Mouse (Mus musculus) E14TG2a.4 (cell line): Measurements from ENCODE around the gene Sipa1l1.

Experiments used
- H3K27me3 ChIP-seq: 2 replicates; pipeline ENCODE4 v1.6.1; 2014; ENCODE audit warnings: low read length, control low read depth; ENCODE audit not compliant: insufficient read depth
- H3K36me3 ChIP-seq: 2 replicates; pipeline ENCODE4 v1.6.1; 2014; ENCODE audit warnings: low read length, control low read depth; ENCODE audit not compliant: insufficient read depth
- H3K4me1 ChIP-seq: replicated peaks from 2 replicates; pipeline ENCODE4 v1.6.1; 2014; ENCODE audit warnings: low read depth, low read length, control low read depth
- H3K4me3 ChIP-seq: replicated peaks from 2 replicates; pipeline ENCODE4 v1.5.1; 2014; ENCODE audit warnings: mild to moderate bottlenecking, low read length
- H3K9me3 ChIP-seq: 2 replicates; pipeline ENCODE4 v1.6.1; 2014; ENCODE audit warnings: low read length, control low read depth
- CTCF ChIP-seq: conservative IDR thresholded peaks from 2 replicates; pipeline ENCODE4 v1.5.1; 2014; ENCODE audit warnings: low read length
- NANOG ChIP-seq: IDR thresholded peaks from 2 replicates; pipeline ENCODE4 v1.6.1; 2014; ENCODE audit warnings: borderline replicate concordance, low read length, mixed read lengths
- POU5F1 ChIP-seq: IDR thresholded peaks from 2 replicates; pipeline ENCODE4 v1.6.1; 2014; ENCODE audit warnings: low read length, borderline replicate concordance

Gene Sipa1l1

GRCm38 (mm10) chr12:82457609-82458008, 288.5 kb downstream of the Sipa1l1 start:
- H3K4me3 ChIP-seq: no peak overlapping the region
- TF ChIP-seq POU5F1 (no peak), CTCF (no peak), NANOG (no peak)
- H3K27me3 ChIP-seq: no peaks in the 10 kb centered on the region
- H3K4me1 ChIP-seq: peaks cover 16% of the 10 kb centered on the region
- H3K9me3 ChIP-seq: peaks cover 23% of the 10 kb centered on the region
- no peaks in the 10 kb centered on the region for H3K36me3 ChIP-seq

- Histone ChIP-seq H3K27me3 (no peaks in the 10 kb centered on the region), H3K9me3 (peaks cover 23% of the 10 kb centered on the region), H3K36me3 (no peaks in the 10 kb centered on the region), H3K4me3 (no peak overlapping the region), H3K4me1 (peaks cover 13% of the 10 kb centered on the region)
- TF ChIP-seq CTCF (no peak), NANOG (no peak), POU5F1 (no peak)
Measured at GRCm38 (mm10) chr12:82458017-82458416, 288.9 kb downstream of the Sipa1l1 start.

GRCm38 (mm10) chr12:82467234-82467633, 298.1 kb downstream of the Sipa1l1 start:
- TF ChIP-seq POU5F1: no peak
- no peak for TF ChIP-seq CTCF
- TF ChIP-seq NANOG: no peak

GRCm38 (mm10) chr12:82467641-82468040, 298.5 kb downstream of the Sipa1l1 start:
- TF ChIP-seq CTCF (no peak), POU5F1 (no peak), NANOG (no peak)
- Histone ChIP-seq H3K9me3 (peaks cover 34% of the 10 kb centered on the region), H3K4me3 (no peak overlapping the region)

More at GRCm38 (mm10) chr12:82467234-82467633, 298.1 kb downstream of the Sipa1l1 start:
- Histone ChIP-seq H3K4me1 (0 out of 2 replicates have a peak, but pooled peaks cover 5% of the 10 kb centered on the region), H3K4me3 (no peak overlapping the region), H3K36me3 (no peaks in the 10 kb centered on the region), H3K27me3 (peaks cover 3% of the 10 kb centered on the region; the same call in 1 of the 2 replicates), H3K9me3 (peaks cover 34% of the 10 kb centered on the region)

GRCm38 (mm10) chr12:82468416-82468815, 299.3 kb downstream of the Sipa1l1 start:
- no peaks in the 10 kb centered on the region for H3K36me3 ChIP-seq
- H3K9me3 ChIP-seq: peaks cover 34% of the 10 kb centered on the region
- no peak overlapping the region for H3K4me3 ChIP-seq
- TF ChIP-seq NANOG (no peak), CTCF (no peak), POU5F1 (no peak)
- H3K27me3 ChIP-seq: peaks cover 3% of the 10 kb centered on the region; the same call in 1 of the 2 replicates
- 0 out of 2 replicates have a peak, but pooled peaks cover 5% of the 10 kb centered on the region for H3K4me1 ChIP-seq

More at GRCm38 (mm10) chr12:82467641-82468040, 298.5 kb downstream of the Sipa1l1 start:
- H3K27me3 ChIP-seq: peaks cover 3% of the 10 kb centered on the region; the same call in 1 of the 2 replicates
- 0 out of 2 replicates have a peak, but pooled peaks cover 5% of the 10 kb centered on the region for H3K4me1 ChIP-seq
- no peaks in the 10 kb centered on the region for H3K36me3 ChIP-seq

GRCm38 (mm10) chr12:82469706-82470361, 300.7 kb downstream of the Sipa1l1 start:
- TF ChIP-seq CTCF: peak; percentile 32; the same call in 1 of the 2 replicates
- TF ChIP-seq NANOG: no peak
- no peak for TF ChIP-seq POU5F1
- peaks cover 3% of the 10 kb centered on the region; the same call in 1 of the 2 replicates for H3K27me3 ChIP-seq

GRCm38 (mm10) chr12:82470362-82470936, 301.3 kb downstream of the Sipa1l1 start:
- H3K9me3 ChIP-seq: peaks cover 34% of the 10 kb centered on the region
- peak overlapping the region; percentile 37; the same call in 1 of the 2 replicates for H3K4me3 ChIP-seq
- TF ChIP-seq POU5F1 (no peak), NANOG (no peak), CTCF (no peak)

More at GRCm38 (mm10) chr12:82469706-82470361, 300.7 kb downstream of the Sipa1l1 start:
- 0 out of 2 replicates have a peak, but pooled peaks cover 5% of the 10 kb centered on the region for H3K4me1 ChIP-seq
- H3K9me3 ChIP-seq: peaks cover 34% of the 10 kb centered on the region
- H3K36me3 ChIP-seq: no peaks in the 10 kb centered on the region
- H3K4me3 ChIP-seq: no peak overlapping the region

GRCm38 (mm10) chr12:82472796-82473195, 303.7 kb downstream of the Sipa1l1 start:
- H3K27me3 ChIP-seq: peaks cover 14% of the 10 kb centered on the region
- TF ChIP-seq NANOG (no peak), POU5F1 (no peak), CTCF (no peak)
- H3K4me1 ChIP-seq: peaks cover 9% of the 10 kb centered on the region

More at GRCm38 (mm10) chr12:82470362-82470936, 301.3 kb downstream of the Sipa1l1 start:
- 0 out of 2 replicates have a peak, but pooled peaks cover 5% of the 10 kb centered on the region for H3K4me1 ChIP-seq
- peaks cover 3% of the 10 kb centered on the region; the same call in 1 of the 2 replicates for H3K27me3 ChIP-seq
- H3K36me3 ChIP-seq: no peaks in the 10 kb centered on the region

More at GRCm38 (mm10) chr12:82472796-82473195, 303.7 kb downstream of the Sipa1l1 start:
- H3K36me3 ChIP-seq: no peaks in the 10 kb centered on the region
- peaks cover 17% of the 10 kb centered on the region for H3K9me3 ChIP-seq
- H3K4me3 ChIP-seq: no peak overlapping the region
